Mouse (Mus musculus): Measurements from ENCODE around the gene Ampd1. TPM values are rescaled to one million over a fixed set of nuclear protein-coding genes. Genes with fewer than 3 reads are reported as not detected.

The Ampd1 gene
- total RNA-seq (2023), result under 1 TPM in 1 of 2 experiments, not detected in 1; 0.55 TPM

DNA sequence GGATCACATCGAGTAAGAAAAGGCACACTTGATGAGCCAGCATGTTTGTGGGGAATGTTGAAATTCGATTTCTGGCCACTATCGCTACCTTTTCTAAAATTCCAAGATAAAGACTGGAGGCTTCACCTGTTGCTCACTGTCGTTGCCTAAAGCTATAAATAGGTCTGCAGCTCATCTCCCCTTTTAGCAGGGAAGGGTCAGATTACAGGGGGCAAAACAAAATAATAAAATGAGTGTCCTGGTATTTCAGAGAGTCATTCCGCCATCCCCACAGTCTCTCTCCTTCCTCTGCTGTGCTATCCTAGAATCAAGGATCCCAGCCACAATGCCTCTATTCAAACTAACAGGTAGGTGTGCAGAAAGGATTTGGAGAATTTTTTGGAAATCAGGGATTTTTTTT is at the start of gene Ampd1:
Gene Ampd1, plus strand, starts transcription at position 244 of the 400 bp plus-strand sequence.

DNA sequence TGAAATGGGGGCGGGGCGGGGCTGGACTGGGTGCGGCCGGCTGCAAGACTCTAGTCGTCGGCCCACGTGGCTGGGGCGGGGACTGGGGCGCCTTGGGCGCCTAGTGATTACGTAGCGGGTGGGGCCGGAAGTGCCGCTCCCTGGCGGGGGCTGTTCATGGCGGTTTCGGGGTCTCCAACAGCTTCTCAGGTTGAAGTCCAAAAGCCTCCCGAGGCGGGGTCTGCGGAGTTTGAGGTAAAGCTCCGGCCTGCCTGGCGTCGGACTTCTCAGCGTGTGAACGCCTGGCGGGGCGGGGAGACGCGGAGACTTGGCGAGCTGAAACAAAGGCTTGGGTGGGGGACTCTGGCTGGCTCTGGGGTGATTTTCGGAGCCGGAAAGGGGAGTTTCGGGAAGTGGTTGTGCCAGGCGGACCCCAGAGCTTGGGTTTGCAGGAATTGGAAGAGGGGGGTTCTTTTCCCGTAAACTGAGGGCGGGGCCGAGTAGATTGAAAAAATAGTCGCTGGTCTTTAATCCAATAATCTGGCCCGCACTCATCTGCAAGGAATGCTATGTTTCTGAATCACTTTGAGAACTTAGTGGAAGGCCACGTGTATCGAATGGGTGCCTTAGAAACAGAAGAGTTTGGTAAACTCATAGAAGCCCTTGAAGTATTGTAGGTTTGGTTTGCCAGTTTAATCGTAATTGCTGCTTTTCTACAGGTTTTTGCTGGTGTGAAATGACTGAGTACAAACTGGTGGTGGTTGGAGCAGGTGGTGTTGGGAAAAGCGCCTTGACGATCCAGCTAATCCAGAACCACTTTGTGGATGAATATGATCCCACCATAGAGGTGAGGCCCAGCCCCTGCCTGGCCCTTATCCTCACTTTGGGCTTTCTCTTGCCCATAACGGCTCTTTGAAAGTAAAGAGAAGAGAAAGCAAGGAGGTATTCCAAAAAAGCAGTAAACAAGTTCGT is 15.3 kb upstream of the Ampd1 start, which contains the start of gene Nras:
Gene Nras, plus strand, starts transcription at position 79 of the 951 bp plus-strand sequence.

DNA sequence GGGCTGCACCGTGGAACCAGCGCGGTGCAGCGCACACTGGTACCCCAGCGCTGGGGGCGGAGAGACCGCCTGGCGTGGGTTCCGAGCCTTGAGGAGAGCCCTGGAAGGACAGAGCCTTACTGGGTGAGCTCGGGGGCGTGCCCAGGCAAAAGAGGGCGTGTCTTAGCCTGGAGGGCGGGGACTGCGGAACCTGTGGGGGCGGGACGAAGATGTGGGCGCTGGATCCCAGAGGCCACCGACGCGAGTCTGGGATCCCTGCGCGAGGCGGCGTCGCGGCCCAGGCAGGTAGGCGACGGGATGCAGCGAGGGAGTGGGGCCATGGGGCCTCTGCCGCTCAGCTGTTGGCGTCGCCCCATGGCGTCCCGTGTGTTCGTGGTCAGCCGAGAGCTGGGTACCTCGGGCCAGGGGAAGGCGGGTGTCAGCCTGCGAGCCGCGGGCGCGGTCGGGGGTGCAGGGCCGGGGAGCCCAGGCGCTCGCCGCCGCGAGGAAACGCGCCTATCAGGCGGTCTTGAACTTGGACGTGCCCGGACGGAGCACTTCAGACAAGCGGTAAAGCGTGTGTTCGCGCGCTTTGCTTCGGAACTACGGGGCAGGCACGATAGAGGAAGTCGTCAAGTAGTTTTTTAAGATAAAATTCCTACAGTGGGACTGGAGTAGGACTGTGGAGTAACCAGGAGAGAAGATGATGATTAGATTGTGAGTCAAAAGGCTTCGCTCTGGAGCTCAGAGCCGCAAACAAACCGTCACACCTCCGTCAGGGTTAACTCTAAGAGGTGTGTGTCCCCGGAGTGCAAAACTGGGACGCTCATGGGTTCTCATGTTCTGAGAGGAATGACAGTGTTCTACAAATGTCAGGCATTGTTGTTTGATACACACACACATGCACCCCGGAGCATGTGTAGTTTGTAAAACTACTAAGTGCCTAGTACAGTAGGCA is 28.9 kb downstream of the Ampd1 start, which contains the start of gene Dennd2c:
Gene Dennd2c, plus strand, starts transcription at position 151 of the 937 bp plus-strand sequence.

Other genes with a start within 250 kb of the Ampd1 start
- not detected for gene Sycp1, start 137.9 kb upstream of the Ampd1 start, total RNA-seq (2023)
- gene Nr1h5, start 109.9 kb upstream of the Ampd1 start, total RNA-seq (2023), result not detected
- 100 to 1,000 TPM; 141 to 146 TPM for gene Sike1, start 78.3 kb upstream of the Ampd1 start, total RNA-seq (2023)
- gene Csde1, start 53.6 kb upstream of the Ampd1 start, total RNA-seq (2023), result 100 to 1,000 TPM; 452 to 486 TPM
- gene Nras, start 15.7 kb upstream of the Ampd1 start, total RNA-seq (2023), result 10 to 100 TPM; 89.1 to 97.4 TPM
- under 1 TPM in 1 of 2 experiments, not detected in 1; 0.17 TPM for gene Dennd2c, start 28.6 kb downstream of the Ampd1 start, total RNA-seq (2023)
- 100 to 1,000 TPM; 102 TPM for gene Bcas2, start 97.6 kb downstream of the Ampd1 start, total RNA-seq (2023)
- 10 to 100 TPM; 68.4 to 71.2 TPM for gene Trim33, start 205.3 kb downstream of the Ampd1 start, total RNA-seq (2023)

All from B cell, adult 67 days (primary cell).